Mouse (Mus musculus): ENCODE data around the gene Palmd. TPM values are rescaled to one million over a fixed set of nuclear protein-coding genes. Genes with fewer than 3 reads are reported as not detected.

Gene Palmd
- total RNA-seq, 2 experiments from 2014 or later: not detected

GRCm38 (mm10) chr3:116963213-116963612 lies 5.6 kb downstream of the Palmd start:
- no peak for ATAC-seq (replicated peaks; ENCODE audit: low FRiP score, low TSS enrichment, poor library complexity, severe bottlenecking)

- no peak for ATAC-seq (replicated peaks; ENCODE audit: low FRiP score, low TSS enrichment, poor library complexity, severe bottlenecking)
Observed at GRCm38 (mm10) chr3:116961354-116962142, 7.2 kb downstream of the Palmd start.

- no peak for ATAC-seq (replicated peaks; ENCODE audit: low FRiP score, low TSS enrichment, poor library complexity, severe bottlenecking)
Observed at GRCm38 (mm10) chr3:116960414-116960813, 8.4 kb downstream of the Palmd start.

- no peak for ATAC-seq (replicated peaks; ENCODE audit: low FRiP score, low TSS enrichment, poor library complexity, severe bottlenecking)
Observed at GRCm38 (mm10) chr3:116955061-116955460, 13.7 kb downstream of the Palmd start.

- ATAC-seq (replicated peaks; ENCODE audit: low FRiP score, low TSS enrichment, poor library complexity, severe bottlenecking): no peak
Observed at GRCm38 (mm10) chr3:116953366-116953765, 15.4 kb downstream of the Palmd start.

GRCm38 (mm10) chr3:116952242-116952899 lies 16.4 kb downstream of the Palmd start:
- ATAC-seq (replicated peaks; ENCODE audit: low FRiP score, low TSS enrichment, poor library complexity, severe bottlenecking): no peak

- ATAC-seq (replicated peaks; ENCODE audit: low FRiP score, low TSS enrichment, poor library complexity, severe bottlenecking): no peak
Observed at GRCm38 (mm10) chr3:116951489-116951888, 17.3 kb downstream of the Palmd start.

GRCm38 (mm10) chr3:116950665-116951115 lies 18.1 kb downstream of the Palmd start:
- no peak for ATAC-seq (replicated peaks; ENCODE audit: low FRiP score, low TSS enrichment, poor library complexity, severe bottlenecking)

GRCm38 (mm10) chr3:116946476-116946875 lies 22.3 kb downstream of the Palmd start:
- no peak for ATAC-seq (replicated peaks; ENCODE audit: low FRiP score, low TSS enrichment, poor library complexity, severe bottlenecking)

- ATAC-seq (replicated peaks; ENCODE audit: low FRiP score, low TSS enrichment, poor library complexity, severe bottlenecking): no peak
Observed at GRCm38 (mm10) chr3:116943422-116943821, 25.4 kb downstream of the Palmd start.

GRCm38 (mm10) chr3:116942751-116943150 lies 26.0 kb downstream of the Palmd start:
- ATAC-seq (replicated peaks; ENCODE audit: low FRiP score, low TSS enrichment, poor library complexity, severe bottlenecking): no peak

- ATAC-seq (replicated peaks; ENCODE audit: low FRiP score, low TSS enrichment, poor library complexity, severe bottlenecking): no peak
Observed at GRCm38 (mm10) chr3:116941559-116942117, 27.1 kb downstream of the Palmd start.

- no peak for ATAC-seq (replicated peaks; ENCODE audit: low FRiP score, low TSS enrichment, poor library complexity, severe bottlenecking)
Observed at GRCm38 (mm10) chr3:116940804-116941558, 27.8 kb downstream of the Palmd start.

- no peak for ATAC-seq (replicated peaks; ENCODE audit: low FRiP score, low TSS enrichment, poor library complexity, severe bottlenecking)
Observed at GRCm38 (mm10) chr3:116936934-116937691, 31.7 kb downstream of the Palmd start.

GRCm38 (mm10) chr3:116933158-116933557 lies 35.6 kb downstream of the Palmd start:
- no peak for ATAC-seq (replicated peaks; ENCODE audit: low FRiP score, low TSS enrichment, poor library complexity, severe bottlenecking)

GRCm38 (mm10) chr3:116928994-116929393 lies 39.8 kb downstream of the Palmd start:
- no peak for ATAC-seq (replicated peaks; ENCODE audit: low FRiP score, low TSS enrichment, poor library complexity, severe bottlenecking)

- ATAC-seq (replicated peaks; ENCODE audit: low FRiP score, low TSS enrichment, poor library complexity, severe bottlenecking): no peak
Observed at GRCm38 (mm10) chr3:116923042-116923441, 45.7 kb downstream of the Palmd start.

GRCm38 (mm10) chr3:116921535-116921934 lies 47.3 kb downstream of the Palmd start:
- ATAC-seq (replicated peaks; ENCODE audit: low FRiP score, low TSS enrichment, poor library complexity, severe bottlenecking): no peak

GRCm38 (mm10) chr3:116917016-116917415 lies 51.8 kb downstream of the Palmd start:
- ATAC-seq (replicated peaks; ENCODE audit: low FRiP score, low TSS enrichment, poor library complexity, severe bottlenecking): no peak

Measured in megakaryocyte-erythroid progenitor cell, adult 5-6 weeks (primary cell).